In genomic region chr19:31616159-31616558, GRCm38 (mm10) we compare ENCODE assay signal across 18 mouse cellular contexts.
"Had no signal": no experiment of that assay in that cellular context is flagged by ENCODE, and none has a peak within 500 bp of the region (broad histone marks: within the 10 kb centered on the region; RNA-seq: fewer than 3 reads in every experiment).

No protein-coding gene starts in this region.

- H3K36me3 ChIP-seq: liver, embryonic 12.5 days; midbrain, embryonic 10.5 days; midbrain, embryonic 12.5 days; neural tube, embryonic 13.5 days; neural tube, embryonic 15.5 days had no signal

- H3K27me3 ChIP-seq: liver, embryonic 12.5 days; midbrain, embryonic 12.5 days; neural tube, embryonic 13.5 days; neural tube, embryonic 15.5 days had no signal

- H3K4me1 ChIP-seq: liver, embryonic 12.5 days; midbrain, embryonic 10.5 days; midbrain, embryonic 12.5 days; neural tube, embryonic 13.5 days; neural tube, embryonic 15.5 days had no signal

- H3K4me2 ChIP-seq: liver, embryonic 12.5 days; midbrain, embryonic 12.5 days; neural tube, embryonic 13.5 days; neural tube, embryonic 15.5 days had no signal

- H3K9ac ChIP-seq: liver, embryonic 12.5 days; liver, embryonic 14.5 days; midbrain, embryonic 12.5 days; neural tube, embryonic 13.5 days; neural tube, embryonic 15.5 days had no signal

- H3K4me3 ChIP-seq: liver, embryonic 12.5 days; midbrain, embryonic 10.5 days; midbrain, embryonic 12.5 days; myocyte; neural tube, embryonic 13.5 days; neural tube, embryonic 15.5 days had no signal

- ATAC-seq: liver, embryonic 12.5 days; midbrain, embryonic 16.5 days had no signal

- DNase-seq: lung, adult 18-20 months; midbrain, embryonic 14.5 days; retina, postnatal 1 day; right cerebral cortex, adult 18-20 months; right cerebral cortex, postnatal 25 days; right cerebral cortex, postnatal 4 days; spleen, adult 18-20 months; thymus, adult 18-20 months; thymus, postnatal 25 days; thymus, postnatal 4 days had no signal

- H3K27ac ChIP-seq: liver, embryonic 12.5 days; liver, embryonic 14.5 days; midbrain, embryonic 10.5 days; midbrain, embryonic 12.5 days; neural tube, embryonic 13.5 days; neural tube, embryonic 15.5 days had no signal

- H3K9me3 ChIP-seq: liver, embryonic 12.5 days; midbrain, embryonic 10.5 days; midbrain, embryonic 12.5 days; neural tube, embryonic 13.5 days; neural tube, embryonic 15.5 days had no signal
